Mouse (Mus musculus): ENCODE results near the gene Gm973. TPM values are rescaled to one million over a fixed set of nuclear protein-coding genes. Genes with fewer than 3 reads are reported as not detected.

Gene Gm973
- polyA plus RNA-seq, 1 experiment from 2014 or later: 0.42 TPM

GRCm38 (mm10) chr1:59566926-59567325 lies 50.9 kb downstream of the Gm973 start:
- ATAC-seq (replicated peaks; ENCODE audit: low FRiP score, low TSS enrichment, low read depth) (no peak), DNase-seq (ENCODE audit: low spot score) (no peak)
- H3K9ac ChIP-seq (ENCODE audit: low read length): no peak overlapping the region
- H3K4me1 ChIP-seq (replicated peaks; ENCODE audit: control insufficient read depth, insufficient read depth, low read length): no peaks in the 10 kb centered on the region
- no peaks in the 10 kb centered on the region for H3K27me3 ChIP-seq (replicated peaks; ENCODE audit: control insufficient read depth, insufficient read depth, low read length)
- peaks cover 3% of the 10 kb centered on the region; the same call in 1 of the 2 replicates for H3K9me3 ChIP-seq (ENCODE audit: control insufficient read depth, low read length)
- H3K4me2 ChIP-seq (ENCODE audit: low read length): no peak overlapping the region
- H3K36me3 ChIP-seq (ENCODE audit: control insufficient read depth, insufficient read depth, low read length): no peaks in the 10 kb centered on the region
- 75% methylated on average over 6 of the region's 6 CpGs for WGBS
- no peak overlapping the region for H3K4me3 ChIP-seq (ENCODE audit: low read depth, low read length)
- H3K27ac ChIP-seq (ENCODE audit: low read depth): no peak overlapping the region

GRCm38 (mm10) chr1:59567521-59567920 lies 51.5 kb downstream of the Gm973 start:
- ATAC-seq (replicated peaks; ENCODE audit: low FRiP score, low TSS enrichment, low read depth) (no peak), DNase-seq (ENCODE audit: low spot score) (no peak)
- WGBS: 89% methylated on average over 4 of the region's 4 CpGs
- Histone ChIP-seq H3K9ac (ENCODE audit: low read length) (no peak overlapping the region), H3K27me3 (replicated peaks; ENCODE audit: control insufficient read depth, insufficient read depth, low read length) (no peaks in the 10 kb centered on the region), H3K27ac (ENCODE audit: low read depth) (no peak overlapping the region), H3K4me1 (replicated peaks; ENCODE audit: control insufficient read depth, insufficient read depth, low read length) (no peaks in the 10 kb centered on the region), H3K4me3 (ENCODE audit: low read depth, low read length) (no peak overlapping the region), H3K36me3 (ENCODE audit: control insufficient read depth, insufficient read depth, low read length) (no peaks in the 10 kb centered on the region), H3K4me2 (ENCODE audit: low read length) (no peak overlapping the region), H3K9me3 (ENCODE audit: control insufficient read depth, low read length) (peaks cover 3% of the 10 kb centered on the region; the same call in 1 of the 2 replicates)

GRCm38 (mm10) chr1:59568283-59568682 lies 52.2 kb downstream of the Gm973 start:
- H3K4me1 ChIP-seq (replicated peaks; ENCODE audit: control insufficient read depth, insufficient read depth, low read length): no peaks in the 10 kb centered on the region
- DNase-seq (ENCODE audit: low spot score) (no peak), ATAC-seq (replicated peaks; ENCODE audit: low FRiP score, low TSS enrichment, low read depth) (no peak)
- no peak overlapping the region for H3K9ac ChIP-seq (ENCODE audit: low read length)
- H3K27ac ChIP-seq (ENCODE audit: low read depth): no peak overlapping the region
- no peaks in the 10 kb centered on the region for H3K27me3 ChIP-seq (replicated peaks; ENCODE audit: control insufficient read depth, insufficient read depth, low read length)
- 96% methylated on average over 1 of the region's 1 CpGs for WGBS
- peaks cover under 1% of the 10 kb centered on the region; the same call in 1 of the 2 replicates for H3K9me3 ChIP-seq (ENCODE audit: control insufficient read depth, low read length)
- no peak overlapping the region for H3K4me3 ChIP-seq (ENCODE audit: low read depth, low read length)
- no peak overlapping the region for H3K4me2 ChIP-seq (ENCODE audit: low read length)
- H3K36me3 ChIP-seq (ENCODE audit: control insufficient read depth, insufficient read depth, low read length): no peaks in the 10 kb centered on the region

- Histone ChIP-seq H3K9ac (ENCODE audit: low read length) (no peak overlapping the region), H3K4me3 (ENCODE audit: low read depth, low read length) (no peak overlapping the region), H3K36me3 (ENCODE audit: control insufficient read depth, insufficient read depth, low read length) (no peaks in the 10 kb centered on the region), H3K4me2 (ENCODE audit: low read length) (no peak overlapping the region), H3K27me3 (replicated peaks; ENCODE audit: control insufficient read depth, insufficient read depth, low read length) (no peaks in the 10 kb centered on the region), H3K4me1 (replicated peaks; ENCODE audit: control insufficient read depth, insufficient read depth, low read length) (peaks cover 2% of the 10 kb centered on the region; the same call in 1 of the 2 replicates), H3K27ac (ENCODE audit: low read depth) (no peak overlapping the region), H3K9me3 (ENCODE audit: control insufficient read depth, low read length) (no peaks in the 10 kb centered on the region)
- WGBS: 89% methylated on average over 5 of the region's 5 CpGs
- DNase-seq (ENCODE audit: low spot score) (no peak), ATAC-seq (replicated peaks; ENCODE audit: low FRiP score, low TSS enrichment, low read depth) (no peak)
Observed at GRCm38 (mm10) chr1:59569301-59569700, 53.2 kb downstream of the Gm973 start.

- Histone ChIP-seq H3K27ac (ENCODE audit: low read depth) (no peak overlapping the region), H3K27me3 (replicated peaks; ENCODE audit: control insufficient read depth, insufficient read depth, low read length) (no peaks in the 10 kb centered on the region), H3K9me3 (ENCODE audit: control insufficient read depth, low read length) (no peaks in the 10 kb centered on the region), H3K36me3 (ENCODE audit: control insufficient read depth, insufficient read depth, low read length) (no peaks in the 10 kb centered on the region), H3K9ac (ENCODE audit: low read length) (no peak overlapping the region), H3K4me1 (replicated peaks; ENCODE audit: control insufficient read depth, insufficient read depth, low read length) (peaks cover 12% of the 10 kb centered on the region), H3K4me3 (ENCODE audit: low read depth, low read length) (no peak overlapping the region), H3K4me2 (ENCODE audit: low read length) (no peak overlapping the region)
- ATAC-seq (replicated peaks; ENCODE audit: low FRiP score, low TSS enrichment, low read depth) (no peak), DNase-seq (ENCODE audit: low spot score) (no peak)
- WGBS: 54% methylated on average over 4 of the region's 4 CpGs
Observed at GRCm38 (mm10) chr1:59570767-59571166, 54.7 kb downstream of the Gm973 start.

GRCm38 (mm10) chr1:59571502-59571901 lies 55.4 kb downstream of the Gm973 start:
- 88% methylated on average over 3 of the region's 3 CpGs for WGBS
- ATAC-seq (replicated peaks; ENCODE audit: low FRiP score, low TSS enrichment, low read depth) (no peak), DNase-seq (ENCODE audit: low spot score) (no peak)
- H3K9ac ChIP-seq (ENCODE audit: low read length): no peak overlapping the region
- H3K4me3 ChIP-seq (ENCODE audit: low read depth, low read length): no peak overlapping the region
- no peak overlapping the region for H3K27ac ChIP-seq (ENCODE audit: low read depth)
- H3K4me2 ChIP-seq (ENCODE audit: low read length): no peak overlapping the region
- no peaks in the 10 kb centered on the region for H3K36me3 ChIP-seq (ENCODE audit: control insufficient read depth, insufficient read depth, low read length)
- H3K4me1 ChIP-seq (replicated peaks; ENCODE audit: control insufficient read depth, insufficient read depth, low read length): peaks cover 12% of the 10 kb centered on the region
- H3K27me3 ChIP-seq (replicated peaks; ENCODE audit: control insufficient read depth, insufficient read depth, low read length): no peaks in the 10 kb centered on the region
- H3K9me3 ChIP-seq (ENCODE audit: control insufficient read depth, low read length): no peaks in the 10 kb centered on the region

- Histone ChIP-seq H3K4me1 (replicated peaks; ENCODE audit: control insufficient read depth, insufficient read depth, low read length) (peaks cover 16% of the 10 kb centered on the region), H3K4me2 (ENCODE audit: low read length) (no peak overlapping the region), H3K4me3 (ENCODE audit: low read depth, low read length) (no peak overlapping the region), H3K9me3 (ENCODE audit: control insufficient read depth, low read length) (no peaks in the 10 kb centered on the region), H3K27me3 (replicated peaks; ENCODE audit: control insufficient read depth, insufficient read depth, low read length) (no peaks in the 10 kb centered on the region), H3K9ac (ENCODE audit: low read length) (no peak overlapping the region), H3K36me3 (ENCODE audit: control insufficient read depth, insufficient read depth, low read length) (no peaks in the 10 kb centered on the region), H3K27ac (ENCODE audit: low read depth) (no peak overlapping the region)
- DNase-seq (ENCODE audit: low spot score) (no peak), ATAC-seq (replicated peaks; ENCODE audit: low FRiP score, low TSS enrichment, low read depth) (no peak)
- 94% methylated on average over 3 of the region's 3 CpGs for WGBS
Observed at GRCm38 (mm10) chr1:59573843-59574242, 57.8 kb downstream of the Gm973 start.

GRCm38 (mm10) chr1:59574262-59575187 lies 58.5 kb downstream of the Gm973 start:
- H3K36me3 ChIP-seq (ENCODE audit: control insufficient read depth, insufficient read depth, low read length): no peaks in the 10 kb centered on the region
- H3K9me3 ChIP-seq (ENCODE audit: control insufficient read depth, low read length): no peaks in the 10 kb centered on the region
- H3K27me3 ChIP-seq (replicated peaks; ENCODE audit: control insufficient read depth, insufficient read depth, low read length): no peaks in the 10 kb centered on the region
- peak overlapping the region; percentile 15; the same call in 1 of the 2 replicates for H3K4me3 ChIP-seq (ENCODE audit: low read depth, low read length)
- WGBS: 34% methylated on average over 21 of the region's 21 CpGs
- peak overlapping the region; percentile 22; the same call in 1 of the 2 replicates for H3K9ac ChIP-seq (ENCODE audit: low read length)
- H3K4me2 ChIP-seq (ENCODE audit: low read length): peak overlapping the region; percentile 41
- no peak overlapping the region for H3K27ac ChIP-seq (ENCODE audit: low read depth)
- H3K4me1 ChIP-seq (replicated peaks; ENCODE audit: control insufficient read depth, insufficient read depth, low read length): peaks cover 22% of the 10 kb centered on the region
- ATAC-seq (replicated peaks; ENCODE audit: low FRiP score, low TSS enrichment, low read depth) (no peak), DNase-seq (ENCODE audit: low spot score) (peak; percentile 68)

All from intestine, embryonic 14.5 days (tissue).